Mouse (Mus musculus): ENCODE measurements at regions not wholly inside any gene's neighbourhood (a gene's known extent, or its start where the extent isn't known, plus 50 kb on each side); places are given as distances from the start of the nearest gene placed in this dataset.

GRCm38 (mm10) chr10:111420195-111420838 is 52.7 kb upstream of the Nap1l1 start:
- no peak for DNase-seq

- DNase-seq = no peak
Observed at GRCm38 (mm10) chr10:111422057-111422456, 51.0 kb upstream of the Nap1l1 start.

- no peak for DNase-seq
Observed at GRCm38 (mm10) chr10:111422649-111423048, 50.4 kb upstream of the Nap1l1 start.
